In the genomic region with DNA sequence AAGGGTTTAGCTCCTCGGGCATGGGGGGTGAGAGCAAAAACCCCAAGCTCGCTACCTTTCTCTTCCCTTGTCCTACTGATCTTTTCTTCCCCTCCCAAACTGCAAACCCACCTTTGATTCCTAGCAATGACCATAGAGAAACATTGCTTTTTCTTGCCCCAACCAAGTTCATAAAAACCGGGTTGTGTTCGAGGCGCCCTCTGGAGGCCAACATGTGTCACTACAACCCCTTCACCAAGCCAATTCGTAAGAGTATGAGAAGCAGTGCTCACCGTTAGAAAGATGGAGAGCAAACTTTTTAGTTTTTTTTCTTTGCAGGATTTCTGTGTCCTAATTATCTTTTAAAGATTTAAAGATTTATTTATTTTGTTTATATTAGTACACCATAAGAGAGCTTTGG, we compare ENCODE assay signal across 8 mouse cellular contexts. TPM values are rescaled to one million over a fixed set of nuclear protein-coding genes. Genes with fewer than 3 reads are reported as not detected.
DNase-seq lines count a peak whose midpoint lies in the region; ATAC-seq lines count a peak whose summit lies in the region.

No protein-coding gene starts in this region.

- H3K9ac ChIP-seq in forebrain, embryonic 11.5 days (ENCODE audit: low read length) = no peak overlapping the region
- no peak overlapping the region for H3K9ac ChIP-seq in forebrain, embryonic 16.5 days (replicated peaks; ENCODE audit: low read depth, low read length)

- 43% methylated on average over 7 of the region's 7 CpGs for WGBS in forebrain, embryonic 11.5 days
- 40% methylated on average over 7 of the region's 7 CpGs for WGBS in forebrain, embryonic 16.5 days

- H3K9me3 ChIP-seq in forebrain, embryonic 11.5 days (ENCODE audit: control insufficient read depth, low read length) = no peaks in the 10 kb centered on the region
- no peaks in the 10 kb centered on the region for H3K9me3 ChIP-seq in forebrain, embryonic 16.5 days (ENCODE audit: control insufficient read depth, low read length)

- H3K4me2 ChIP-seq in forebrain, embryonic 11.5 days (ENCODE audit: low read depth, low read length, severe bottlenecking) = no peak overlapping the region
- no peak overlapping the region for H3K4me2 ChIP-seq in forebrain, embryonic 16.5 days (ENCODE audit: low read length)

- H3K27me3 ChIP-seq in forebrain, embryonic 11.5 days (ENCODE audit: control insufficient read depth, insufficient read depth, low read length) = no peaks in the 10 kb centered on the region
- H3K27me3 ChIP-seq in forebrain, embryonic 16.5 days (replicated peaks; ENCODE audit: control insufficient read depth, insufficient read depth, low read length) = no peaks in the 10 kb centered on the region

- no peak for ATAC-seq in forebrain, embryonic 11.5 days (replicated peaks; ENCODE audit: low FRiP score)
- ATAC-seq in forebrain, embryonic 16.5 days = no peak
- ATAC-seq in inflammation-experienced regulatory T-cells, adult 6 months = peak; percentile 49

- no peaks in the 10 kb centered on the region; the same call in 1 of the 2 replicates for H3K4me1 ChIP-seq in forebrain, embryonic 11.5 days (replicated peaks; ENCODE audit: control insufficient read depth, insufficient read depth, low read length)
- H3K4me1 ChIP-seq in forebrain, embryonic 16.5 days (replicated peaks; ENCODE audit: control insufficient read depth, insufficient read depth, low read length) = peaks cover 19% of the 10 kb centered on the region

- peak; percentile 68 for DNase-seq in forebrain, embryonic 11.5 days (ENCODE audit: low spot score)
- DNase-seq in right cerebral cortex, adult 18-20 months = peak; percentile 34
- no peak for DNase-seq in right cerebral cortex, postnatal 36 days (ENCODE audit: low spot score in 2 of 2)
- DNase-seq in cerebellum, postnatal 14 days = peak; percentile 82 to 83
- peak; percentile 74 for DNase-seq in lung, postnatal 14 days
- DNase-seq in spleen, postnatal 10 days (ENCODE audit: low spot score in 2 of 2) = peak; percentile 49 to 76

- H3K36me3 ChIP-seq in forebrain, embryonic 11.5 days (ENCODE audit: control insufficient read depth, insufficient read depth, low read length) = no peaks in the 10 kb centered on the region
- no peaks in the 10 kb centered on the region for H3K36me3 ChIP-seq in forebrain, embryonic 16.5 days (ENCODE audit: control insufficient read depth, insufficient read depth)

- H3K4me3 ChIP-seq in forebrain, embryonic 11.5 days (ENCODE audit: low read depth, low read length) = no peak overlapping the region
- no peak overlapping the region for H3K4me3 ChIP-seq in forebrain, embryonic 16.5 days (replicated peaks; ENCODE audit: low read length)

- H3K27ac ChIP-seq in forebrain, embryonic 11.5 days (ENCODE audit: low read depth, low read length) = no peak overlapping the region
- H3K27ac ChIP-seq in forebrain, embryonic 16.5 days (ENCODE audit: low read length) = no peak overlapping the region

RNA-seq across cellular contexts. Expression of a gene that starts 52.1 kb away (rescaled TPM):
- polyA plus RNA-seq in forebrain, embryonic 11.5 days (2014; fragmentation: Nextera tagmentation; extraction: Ambion mirVana) = 28.1 and 32.9 TPM in 2 replicates
- 39.3 and 42.6 TPM in 2 replicates for polyA plus RNA-seq in forebrain, embryonic 16.5 days (2015; fragmentation: Nextera tagmentation; extraction: Ambion mirVana)
- polyA plus RNA-seq in inflammation-experienced regulatory T-cells, adult 6 months (2017; shearing (Covaris generic)) = 10 to 100 TPM in 2 of 3 experiments, 1 to 10 TPM in 1; 8.5 to 21.4 (median 11.4) TPM

Comparison
In these comparisons a context has a peak if more than half of its experiments do, and no peak if none do; other contexts are left out.
1. DNase-seq: peak in forebrain, embryonic 11.5 days (single experiment), right cerebral cortex, adult 18-20 months (single experiment), cerebellum, postnatal 14 days (2 of 2), lung, postnatal 14 days (single experiment) and spleen, postnatal 10 days (2 of 2); none in right cerebral cortex, postnatal 36 days (0 of 2).